Mouse (Mus musculus) bone marrow macrophage, adult 2 months (primary cell): ENCODE measurements at regions not wholly inside any gene's neighbourhood (a gene's known extent, or its start where the extent isn't known, plus 50 kb on each side); places are given as distances from the start of the nearest gene placed in this dataset.
A peak's percentile ranks its signal among the peaks of the same experiment; 100 is the strongest.
"Not testable (repeated sequence)": the region's sequence is repeated elsewhere in the genome, so short reads cannot be mapped to it uniquely, and the experiment has no call there.

ENCODE experiments used
- H3K27ac ChIP-seq: 2 replicates; pipeline ENCODE4 v1.5.1; 2012; ENCODE audit warnings: low read depth, low read length; ENCODE audit not compliant: insufficient read depth
- H3K4me1 ChIP-seq: 2 replicates; pipeline ENCODE4 v1.6.1; 2012; ENCODE audit warnings: low read length; ENCODE audit not compliant: control insufficient read depth, insufficient read depth
- H3K4me3 ChIP-seq: 2 replicates; pipeline ENCODE4 v1.5.1; 2012; ENCODE audit warnings: mild to moderate bottlenecking, low read length, moderate library complexity; ENCODE audit not compliant: insufficient read depth
- CTCF ChIP-seq: IDR thresholded peaks from 2 replicates; pipeline ENCODE4 v1.5.1; 2012; ENCODE audit warnings: low read depth, mild to moderate bottlenecking, low read length, moderate library complexity
- POLR2A ChIP-seq: IDR thresholded peaks from 2 replicates; pipeline ENCODE4 v1.6.1; 2012; ENCODE audit warnings: mild to moderate bottlenecking, low read depth, low read length, borderline replicate concordance

- not testable (repeated sequence) for H3K27ac ChIP-seq, H3K4me3 ChIP-seq, H3K4me1 ChIP-seq
These were observed 93.5 kb upstream of the Smarcad1 start for GRCm38 (mm10) chr6:64948839-64949238.

GRCm38 (mm10) chr6:64961608-64962486 is 80.5 kb upstream of the Smarcad1 start:
- no peak overlapping the region for H3K27ac ChIP-seq
- no peak for TF ChIP-seq POLR2A
- TF ChIP-seq CTCF, result no peak
- H3K4me3 ChIP-seq, result no peak overlapping the region
- no peaks in the 10 kb centered on the region for H3K4me1 ChIP-seq

- TF ChIP-seq POLR2A (no peak), CTCF (no peak)
- no peak overlapping the region for H3K27ac ChIP-seq
- no peaks in the 10 kb centered on the region for H3K4me1 ChIP-seq
- H3K4me3 ChIP-seq, result no peak overlapping the region
These were observed 79.8 kb upstream of the Smarcad1 start for GRCm38 (mm10) chr6:64962612-64963011.

- Histone ChIP-seq H3K4me3 (no peak overlapping the region), H3K4me1 (no peaks in the 10 kb centered on the region), H3K27ac (no peak overlapping the region)
- no peak for TF ChIP-seq CTCF
- TF ChIP-seq POLR2A, result no peak
These were observed 77.7 kb upstream of the Smarcad1 start for GRCm38 (mm10) chr6:64964664-64965063.

GRCm38 (mm10) chr6:64965203-64965602 is 77.2 kb upstream of the Smarcad1 start:
- Histone ChIP-seq H3K27ac (no peak overlapping the region), H3K4me3 (no peak overlapping the region), H3K4me1 (no peaks in the 10 kb centered on the region)
- TF ChIP-seq CTCF, result no peak
- no peak for TF ChIP-seq POLR2A

- TF ChIP-seq CTCF (no peak), POLR2A (no peak)
- no peak overlapping the region for H3K27ac ChIP-seq
- no peak overlapping the region for H3K4me3 ChIP-seq
- no peaks in the 10 kb centered on the region for H3K4me1 ChIP-seq
These were observed 72.2 kb upstream of the Smarcad1 start for GRCm38 (mm10) chr6:64970158-64970557.

- H3K4me3 ChIP-seq, result no peak overlapping the region
- TF ChIP-seq POLR2A (no peak), CTCF (peak; percentile 32; the same call in 1 of the 2 replicates)
- no peak overlapping the region for H3K27ac ChIP-seq
- no peaks in the 10 kb centered on the region for H3K4me1 ChIP-seq
These were observed 68.4 kb upstream of the Smarcad1 start for GRCm38 (mm10) chr6:64973968-64974367.

- not testable (repeated sequence) for H3K4me1 ChIP-seq, H3K4me3 ChIP-seq, H3K27ac ChIP-seq
These were observed 67.9 kb upstream of the Smarcad1 start for GRCm38 (mm10) chr6:64974453-64974852.

GRCm38 (mm10) chr6:64982132-64982531 is 60.3 kb upstream of the Smarcad1 start:
- H3K27ac ChIP-seq, result no peak overlapping the region
- no peak overlapping the region for H3K4me3 ChIP-seq
- no peaks in the 10 kb centered on the region for H3K4me1 ChIP-seq
- no peak for TF ChIP-seq POLR2A
- no peak for TF ChIP-seq CTCF
